Mouse (Mus musculus) adipocyte (in vitro differentiated cells): ENCODE measurements around the gene Methig1.
A peak's percentile ranks its signal among the peaks of the same experiment; 100 is the strongest.
"Not testable (repeated sequence)": the region's sequence is repeated elsewhere in the genome, so short reads cannot be mapped to it uniquely, and the experiment has no call there.

ENCODE experiments used
- DNase-seq: peaks from one replicate; pipeline ENCODE4 v3.0.0-alpha.2; 2016; ENCODE audit warnings: low spot score

Gene Methig1

DNA sequence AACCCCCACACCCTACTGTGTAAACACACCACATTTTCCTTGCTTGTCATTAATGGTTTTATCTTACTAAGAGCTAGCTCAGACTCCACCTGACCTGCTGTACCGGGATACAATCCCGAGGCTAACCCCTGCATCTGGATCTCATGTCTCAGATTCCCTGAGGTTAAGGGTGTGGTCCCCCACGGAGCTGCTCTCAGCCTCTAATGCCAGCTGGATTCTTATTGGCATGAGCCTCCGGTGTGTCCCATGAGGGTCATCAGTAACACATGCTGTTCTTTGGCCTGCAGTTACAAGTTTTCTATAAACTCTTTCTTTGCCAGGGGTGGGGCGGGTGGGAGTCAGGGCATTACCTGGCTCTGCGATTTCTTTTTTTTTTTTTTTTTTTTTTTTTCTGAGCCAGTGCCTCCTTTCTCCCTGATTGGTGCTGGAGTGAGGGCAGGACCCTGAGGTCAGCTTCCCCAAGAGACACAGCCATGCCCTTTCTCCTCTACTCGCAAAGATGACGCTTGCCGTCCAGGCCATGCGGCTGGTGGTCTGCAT, at the start of gene Methig1, which contains the start of gene Mettl7a2:
Gene Methig1 (plus strand): TSS at position 439 of the 540 bp plus-strand sequence.
Gene Mettl7a2 (plus strand): TSS at position 490 of the 540 bp plus-strand sequence.
- DNase-seq: no peak

DNA sequence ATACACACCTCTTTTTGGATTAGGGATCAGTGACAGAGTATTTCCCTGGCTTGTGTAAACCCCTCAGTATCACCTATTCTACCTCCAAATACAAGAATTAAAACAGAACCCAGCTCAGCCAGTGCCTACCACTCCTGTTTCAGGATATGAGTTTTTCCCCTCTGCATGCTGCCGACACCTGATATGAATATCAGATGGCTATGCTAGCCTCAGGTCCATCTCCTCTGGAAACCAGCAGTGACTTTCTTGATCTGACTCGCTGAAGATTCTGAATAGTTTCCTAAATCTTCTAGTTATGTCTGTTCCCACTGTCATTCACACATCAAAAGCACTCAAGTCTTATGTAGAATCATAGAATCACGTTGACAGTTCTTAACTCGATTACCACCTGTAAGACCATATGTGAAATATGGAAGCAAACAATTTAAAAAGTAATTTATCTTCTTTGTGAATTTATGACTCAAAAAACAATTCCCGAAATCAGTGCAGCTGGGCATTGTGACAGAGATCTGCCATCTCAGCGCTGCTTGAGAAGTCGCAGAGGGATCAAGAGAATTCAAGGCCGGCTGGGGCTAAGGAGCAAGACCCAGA, 49.4 kb upstream of the Methig1 start:
- DNase-seq: no peak

DNA sequence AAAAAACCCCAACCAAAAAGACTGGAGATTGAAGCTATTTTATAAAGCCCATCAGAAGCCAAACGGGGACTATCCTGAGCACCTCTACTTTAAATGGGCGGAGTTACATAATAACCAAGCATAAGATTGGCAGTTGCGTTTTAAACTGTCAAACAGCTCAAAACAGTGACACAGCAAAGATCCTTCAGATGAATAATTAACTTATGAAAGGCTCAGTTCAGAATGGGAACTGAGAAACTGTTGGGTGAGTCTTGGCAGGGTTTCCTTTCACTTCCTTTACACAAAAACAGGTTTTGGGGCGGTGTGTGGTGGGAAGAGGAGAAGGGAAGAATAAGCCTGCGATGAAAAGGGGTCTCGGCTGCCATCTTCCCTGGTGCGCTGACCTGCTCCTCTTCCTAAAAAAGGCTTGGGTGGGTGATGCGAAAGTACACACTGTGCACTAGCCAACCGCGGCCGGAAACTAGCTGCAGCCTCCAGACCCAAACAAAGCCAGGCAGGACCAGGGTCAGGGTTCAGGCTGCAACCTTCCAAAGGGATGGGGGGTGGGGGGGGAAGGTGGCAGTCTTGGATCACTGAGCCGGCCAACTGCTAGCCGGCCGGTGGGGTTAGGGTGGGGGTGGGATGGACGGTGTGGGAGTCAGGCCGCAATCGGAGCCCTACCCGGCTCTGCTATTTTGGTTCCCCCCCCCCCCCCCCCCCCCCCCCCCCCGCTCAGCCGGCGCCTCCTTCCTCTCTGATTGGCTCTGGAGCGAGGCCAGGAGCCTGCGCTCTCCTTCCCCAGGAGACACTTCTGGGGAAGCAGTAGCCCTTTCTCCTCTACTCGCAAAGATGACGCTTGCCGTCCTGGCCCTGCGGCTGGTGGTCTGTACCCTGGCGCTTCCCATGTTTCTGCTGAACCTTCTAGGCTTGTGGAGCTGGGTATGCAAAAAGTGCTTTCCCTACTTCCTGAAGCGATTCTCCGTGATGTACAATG, 48.6 kb upstream of the Methig1 start, which contains the start of gene Mettl7a1:
Gene Mettl7a1 (plus strand): TSS at position 122 of the 973 bp plus-strand sequence.
- DNase-seq: peak; percentile 87

DNA sequence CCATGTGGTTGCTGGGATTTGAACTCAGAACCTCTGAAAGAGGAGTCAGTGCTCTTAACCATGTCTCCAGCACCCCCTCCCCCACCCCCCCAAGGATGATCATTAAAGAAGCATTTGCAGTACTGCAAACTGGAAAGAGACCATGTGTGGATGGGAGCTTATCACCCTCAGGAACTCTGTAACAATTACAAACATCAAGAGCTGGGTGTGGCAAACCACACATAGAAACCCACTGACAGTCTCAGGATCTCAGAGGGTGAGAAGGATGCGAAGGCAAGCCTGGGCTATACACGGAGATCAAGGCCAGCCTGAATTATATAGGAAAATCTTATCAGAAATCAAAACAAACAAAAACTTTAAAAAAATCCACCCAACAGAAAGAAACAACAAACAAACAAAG, 46.7 kb upstream of the Methig1 start:
- DNase-seq: no peak

DNA sequence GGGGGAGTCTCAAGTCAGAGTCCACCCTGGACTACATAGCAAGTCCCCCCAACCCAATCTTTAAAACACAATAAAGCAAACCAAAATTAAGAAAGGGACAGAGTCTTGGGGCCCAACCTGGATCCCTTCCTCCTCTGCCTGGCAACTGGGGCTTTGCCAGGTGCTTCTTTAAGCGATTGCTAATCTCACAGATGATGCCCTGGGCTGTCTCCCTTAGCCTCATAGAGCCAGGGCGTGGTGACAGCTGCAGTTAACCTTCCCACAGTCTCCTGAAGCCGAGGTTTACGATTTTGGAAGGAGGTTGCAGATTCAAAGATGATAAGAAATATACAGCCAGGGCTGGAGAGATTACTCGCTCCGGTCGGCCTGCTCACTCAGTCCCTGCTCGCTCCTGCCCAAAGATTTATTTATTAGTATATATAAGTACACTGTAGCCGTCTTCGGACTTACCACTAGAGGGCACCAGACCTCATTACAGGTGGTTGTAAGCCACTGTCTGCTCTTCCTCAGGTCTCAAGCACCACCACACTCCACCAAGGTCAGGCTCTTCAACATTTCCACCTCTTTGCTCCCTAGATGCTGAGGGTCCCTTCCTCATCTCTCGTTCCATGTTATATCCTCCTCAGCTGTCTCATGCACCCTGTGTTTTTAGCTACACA, 45.4 kb upstream of the Methig1 start:
- peak; percentile 43 for DNase-seq

DNA sequence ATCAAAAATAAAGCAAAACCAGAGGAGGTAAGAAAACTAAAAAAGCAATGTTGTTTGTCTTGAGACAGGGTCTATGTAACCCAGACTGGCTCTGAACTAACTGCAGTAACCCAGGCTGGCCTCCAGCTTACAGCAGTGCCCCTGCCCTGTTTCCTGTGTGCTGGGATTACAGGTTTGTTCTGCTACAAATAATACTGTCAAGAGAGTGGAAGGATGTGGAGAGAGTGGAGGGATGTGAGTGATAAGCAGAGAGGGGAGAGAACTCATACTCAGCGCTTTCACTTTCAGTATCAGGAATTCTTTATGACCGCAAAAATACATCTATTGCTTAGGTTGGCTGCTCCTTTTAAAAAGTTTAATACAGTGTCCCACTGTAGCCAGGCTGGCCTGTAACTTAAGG, 40.6 kb upstream of the Methig1 start:
- DNase-seq: no peak

DNA sequence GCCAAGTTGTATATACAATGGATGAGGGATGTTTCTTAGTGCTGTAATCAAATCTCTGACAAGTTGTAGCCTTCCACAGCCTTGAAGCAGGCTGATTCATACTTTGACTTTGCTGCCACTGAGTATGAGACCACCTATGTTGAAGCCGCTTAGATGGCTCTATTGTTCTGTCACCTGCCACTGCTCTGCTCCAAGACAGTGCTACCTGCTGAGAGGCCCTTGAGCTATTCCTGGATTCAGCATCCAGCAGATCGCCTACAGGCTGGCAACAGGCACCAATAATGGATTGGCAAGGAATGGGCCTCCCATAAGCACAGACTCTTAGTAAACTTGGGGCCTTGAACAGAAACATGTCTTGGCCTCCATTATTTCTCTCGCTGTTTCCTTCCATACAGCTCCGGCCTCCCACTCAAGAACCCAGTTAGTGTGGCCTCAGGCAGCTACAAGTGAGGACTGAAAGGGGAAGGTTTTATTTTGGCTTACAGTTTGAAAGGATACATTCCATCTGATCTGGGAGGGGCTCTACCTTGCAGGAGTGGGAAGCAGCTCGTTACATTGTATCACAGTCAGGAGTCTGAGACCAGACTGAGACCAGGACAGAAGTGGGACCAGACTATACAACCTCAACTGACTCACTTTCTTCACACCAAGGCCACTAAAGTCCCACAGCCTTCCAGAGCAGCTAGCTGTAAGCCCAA, 38.4 kb upstream of the Methig1 start:
- no peak for DNase-seq

DNA sequence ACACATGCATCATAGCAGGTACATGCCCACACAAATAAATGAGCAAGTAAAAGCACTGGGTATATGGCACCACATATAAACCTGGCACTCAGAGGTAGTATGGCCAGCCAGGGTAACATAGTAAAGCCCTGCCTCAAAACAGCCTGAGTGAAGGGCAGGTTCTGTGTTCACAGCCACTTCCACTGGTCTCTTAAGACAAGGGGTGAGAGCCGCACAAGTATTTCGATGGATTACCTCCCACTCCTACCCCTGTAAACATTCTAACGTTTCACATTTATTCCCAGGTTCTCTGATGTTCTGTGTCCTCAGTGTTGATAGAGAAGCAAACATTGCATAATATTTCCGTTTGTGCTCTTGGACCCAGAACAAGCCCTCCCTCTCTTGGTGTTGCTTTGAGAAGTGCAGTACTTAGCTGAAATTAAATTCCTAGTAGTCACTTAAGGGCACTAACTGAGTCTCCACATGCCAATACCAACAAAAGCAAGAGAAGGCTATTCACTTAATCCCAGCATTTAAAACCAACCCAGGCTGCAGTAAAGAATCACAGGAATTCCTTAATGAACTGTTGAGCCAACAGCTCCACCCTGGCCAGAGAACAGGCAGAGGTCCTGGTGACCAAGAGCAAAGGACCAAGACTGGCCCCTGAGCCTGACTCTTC, 34.8 kb upstream of the Methig1 start:
- DNase-seq: peak; percentile 62

DNA sequence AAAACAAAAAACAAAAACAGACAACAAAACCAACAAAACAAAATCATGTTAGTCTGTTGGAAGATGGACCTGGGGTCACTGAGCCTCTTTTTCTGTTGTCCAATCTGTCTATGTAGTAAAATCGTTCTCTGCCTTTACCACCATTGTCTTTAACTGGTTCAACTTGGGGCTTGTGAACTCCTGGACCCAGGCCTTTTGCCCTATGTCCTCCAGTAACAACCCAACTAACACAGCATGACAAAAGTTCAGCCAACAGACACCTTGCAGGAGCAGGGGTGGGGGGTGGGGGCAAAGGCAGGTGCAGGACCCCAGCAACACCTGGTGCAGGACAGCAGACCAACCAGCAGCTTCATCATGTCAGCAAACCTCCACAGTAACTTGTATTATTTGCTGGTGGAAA, 33.1 kb upstream of the Methig1 start:
- DNase-seq: no peak

DNA sequence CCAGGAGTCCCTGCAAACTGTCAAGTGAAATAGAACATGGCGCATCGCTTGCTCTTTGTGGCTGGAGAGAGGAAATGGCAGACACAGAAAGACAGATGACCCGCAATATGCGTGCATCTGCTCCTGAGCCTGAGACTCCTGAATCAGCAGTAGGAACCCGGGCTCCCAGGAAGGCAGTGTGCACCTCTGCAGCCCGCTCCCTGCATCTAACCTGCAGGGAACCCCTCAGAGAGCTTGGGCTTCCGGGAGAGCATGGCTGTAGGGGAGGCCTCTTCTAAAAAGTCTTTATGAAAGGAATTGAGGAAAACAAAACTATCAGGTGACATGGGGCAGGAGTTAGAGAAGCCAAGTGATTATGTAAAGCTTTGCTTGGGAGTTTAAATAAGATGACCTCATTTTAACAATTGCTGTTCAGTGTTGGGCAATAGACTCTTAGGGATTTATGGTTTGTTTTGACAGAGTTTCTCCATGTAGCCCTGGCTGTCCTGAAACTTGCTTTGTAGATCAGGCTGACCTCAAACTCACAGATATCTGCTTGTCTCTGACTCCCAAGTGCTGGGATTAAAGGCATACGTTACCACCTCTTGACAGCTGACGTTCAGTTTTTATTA, 32.5 kb upstream of the Methig1 start:
- peak; percentile 80 for DNase-seq

DNA sequence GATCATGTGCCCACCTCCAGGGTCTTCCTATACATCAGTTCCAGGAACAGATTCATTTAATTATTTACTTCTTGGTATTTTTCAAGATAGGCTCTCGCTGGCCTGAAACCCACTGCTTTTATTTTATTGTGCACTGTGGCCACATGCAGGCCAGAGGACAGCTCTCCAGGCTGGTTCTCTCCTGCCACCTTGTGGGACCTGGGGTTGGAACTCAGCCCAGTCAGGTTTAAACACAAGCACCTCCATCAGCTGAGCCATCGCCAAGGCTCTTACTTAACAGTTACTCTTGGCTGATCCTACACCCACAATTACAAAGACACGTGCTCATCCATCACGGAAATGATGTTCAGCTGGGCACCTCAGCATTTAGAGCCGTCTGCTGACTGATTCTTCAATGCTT, 31.8 kb upstream of the Methig1 start:
- peak; percentile 36 for DNase-seq

DNA sequence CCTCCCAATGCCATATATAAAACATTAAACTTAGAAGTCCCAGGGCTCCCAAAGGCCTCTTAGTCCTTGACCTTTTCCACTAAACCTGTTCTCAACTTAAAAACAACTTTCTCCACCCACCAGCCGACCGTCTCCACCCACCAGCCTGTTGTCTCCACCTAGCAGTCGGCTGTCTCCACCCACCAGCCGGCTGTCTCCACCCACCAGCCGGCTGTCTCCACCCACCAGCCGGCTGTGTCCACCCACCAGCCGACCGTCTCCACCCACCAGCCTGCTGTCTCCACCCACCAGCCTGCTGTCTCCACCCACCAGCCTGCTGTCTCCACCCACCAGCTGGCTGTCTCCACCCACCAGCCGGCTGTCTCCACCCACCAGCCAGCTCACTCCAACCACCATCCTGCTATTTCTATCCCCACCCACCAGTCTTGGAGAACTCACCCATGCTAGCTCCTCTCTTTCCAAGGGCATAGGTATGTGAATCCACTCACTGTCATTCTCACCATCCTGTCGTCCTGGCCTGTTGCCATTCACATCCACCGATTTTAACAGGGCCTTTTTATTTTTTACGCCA, 28.8 kb upstream of the Methig1 start:
- no peak for DNase-seq

DNA sequence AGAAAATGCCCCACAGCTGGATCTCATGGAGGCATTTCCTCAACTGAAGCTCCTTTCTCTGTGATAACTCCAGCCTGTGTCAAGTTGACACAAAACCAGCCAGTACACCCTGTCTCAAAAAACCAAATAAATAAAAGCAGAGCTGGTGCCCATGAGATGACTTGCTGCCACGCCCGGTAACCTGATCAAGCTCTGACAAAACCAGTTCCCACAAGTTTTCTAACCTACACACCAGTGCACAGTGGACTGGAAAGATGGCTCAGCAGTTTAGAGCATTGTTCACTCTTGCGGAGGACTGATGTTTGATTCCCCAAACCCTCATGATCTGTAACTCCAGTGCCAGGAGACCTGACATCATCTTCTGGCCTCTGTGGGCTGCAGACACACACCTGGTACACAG, 27.7 kb upstream of the Methig1 start:
- DNase-seq: no peak

DNA sequence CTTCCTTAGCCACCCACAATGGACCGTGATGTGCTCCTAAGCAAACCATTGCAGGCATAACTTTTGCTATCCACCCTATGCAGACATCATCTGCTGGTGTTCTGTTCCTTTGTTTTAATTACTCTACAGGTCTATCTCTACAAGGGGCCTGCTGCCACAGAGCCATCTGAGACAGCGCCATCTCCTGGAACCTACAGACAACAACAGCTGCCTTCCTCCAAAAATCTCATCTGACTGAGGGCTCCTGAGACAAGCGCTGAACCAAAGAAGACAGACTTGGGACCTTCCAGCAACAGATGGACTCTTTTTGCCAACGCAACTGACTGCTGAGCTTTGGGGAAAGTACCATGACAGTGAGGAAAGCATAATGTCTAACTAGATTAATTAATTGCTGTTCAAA, 24.9 kb upstream of the Methig1 start:
- not testable (repeated sequence) for DNase-seq

DNA sequence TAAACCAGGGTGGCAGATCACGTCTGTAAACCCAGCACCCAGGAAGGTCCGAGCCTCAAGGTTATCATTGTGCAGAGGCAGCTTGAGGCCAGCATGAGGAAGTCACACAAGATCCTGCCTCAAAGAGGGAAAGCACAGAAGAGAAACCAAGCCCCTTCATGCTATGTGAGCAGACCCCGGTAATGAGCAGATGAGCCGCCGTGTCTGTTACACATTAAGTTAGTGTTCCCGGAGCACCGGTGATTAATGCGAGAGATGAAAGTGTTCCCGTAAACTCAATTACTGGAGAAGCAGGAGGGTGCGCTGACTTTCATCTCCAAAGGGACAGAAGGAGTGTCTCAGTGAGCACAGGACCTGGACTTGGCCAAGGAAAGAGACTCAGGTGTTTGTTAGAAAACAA, 23.6 kb upstream of the Methig1 start:
- not testable (repeated sequence) for DNase-seq

DNA sequence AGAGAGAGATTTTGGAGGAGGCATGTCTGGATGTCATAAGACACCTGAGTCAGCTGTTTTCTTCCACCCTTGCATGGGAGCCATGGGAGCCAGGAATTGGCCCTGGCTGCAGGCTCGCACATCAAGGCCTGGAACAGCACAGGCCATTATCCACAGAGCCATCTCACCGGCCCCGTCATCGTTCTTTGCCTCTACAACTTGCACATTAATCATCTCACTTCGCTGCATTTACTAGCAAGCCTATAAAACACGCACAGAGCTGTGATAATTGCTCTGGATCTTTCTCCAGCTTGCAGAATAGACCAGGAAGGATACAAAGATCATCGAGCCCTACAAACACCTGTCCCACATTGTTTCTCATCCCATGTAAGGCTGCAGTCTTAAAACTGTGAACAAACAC, 22.2 kb upstream of the Methig1 start:
- no peak for DNase-seq

DNA sequence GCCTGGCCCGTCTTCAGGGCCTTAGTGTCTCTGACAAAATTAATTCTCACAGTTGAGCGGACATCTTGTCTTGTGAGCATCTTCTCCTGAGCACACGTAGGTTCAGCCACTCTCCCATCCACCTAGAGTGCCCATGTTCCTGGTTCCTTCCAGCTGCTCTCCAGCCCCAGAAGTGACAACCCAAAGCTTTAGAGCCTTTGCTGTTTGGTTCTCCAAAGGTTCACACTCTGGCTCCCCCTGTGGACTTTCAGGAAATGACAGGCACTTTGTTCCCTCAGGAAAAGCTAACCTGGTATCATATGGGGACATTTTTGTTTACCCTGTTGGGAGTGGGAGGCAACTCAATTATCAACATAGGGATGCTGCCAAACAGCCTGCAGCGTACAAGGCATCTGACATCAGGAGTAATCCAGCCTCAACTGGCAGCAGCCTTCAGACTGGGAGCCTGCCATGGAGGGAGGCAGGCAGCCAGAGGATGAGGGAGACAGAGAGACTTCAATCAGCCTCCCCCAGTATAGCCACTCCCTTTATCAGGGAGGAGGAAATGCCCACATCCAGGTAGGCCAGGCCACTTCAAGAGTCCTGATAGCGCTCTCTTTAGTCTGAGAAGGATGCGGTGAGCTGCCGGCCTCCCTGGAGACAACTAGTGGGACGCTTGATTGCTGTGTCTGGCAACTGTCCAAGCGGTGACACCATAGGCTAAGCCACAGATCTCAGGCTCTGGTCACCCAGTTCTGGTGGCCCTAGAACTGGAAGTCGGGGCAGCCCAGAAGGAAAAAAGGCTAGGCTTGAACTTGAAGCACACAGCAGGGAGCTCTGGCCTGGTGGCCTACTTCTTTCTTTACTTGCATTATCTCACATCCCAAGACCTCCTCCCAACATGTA, 20.6 kb upstream of the Methig1 start:
- not testable (repeated sequence) for DNase-seq

DNA sequence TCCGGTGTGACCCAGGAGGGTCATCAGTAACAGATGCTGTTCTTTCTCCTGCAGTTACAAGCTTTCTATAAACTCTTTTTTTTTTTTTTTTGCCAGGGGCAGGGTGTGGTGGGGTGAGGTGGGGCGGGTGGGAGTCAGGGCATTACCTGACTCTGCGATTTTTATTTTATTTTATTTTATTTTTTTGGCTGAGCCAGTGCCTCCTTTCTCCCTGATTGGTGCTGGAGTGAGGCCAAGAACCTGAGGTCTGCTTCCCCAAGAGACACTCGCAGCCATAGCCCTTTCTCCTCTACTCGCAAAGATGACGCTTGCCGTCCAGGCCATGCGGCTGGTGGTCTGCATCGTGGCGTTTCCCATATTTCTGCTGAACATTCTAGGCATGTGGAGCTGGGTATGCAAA, 18.3 kb upstream of the Methig1 start, which contains the start of gene Mettl7a3:
Gene Mettl7a3 (plus strand): TSS at position 301 of the 400 bp plus-strand sequence.
- DNase-seq: no peak

DNA sequence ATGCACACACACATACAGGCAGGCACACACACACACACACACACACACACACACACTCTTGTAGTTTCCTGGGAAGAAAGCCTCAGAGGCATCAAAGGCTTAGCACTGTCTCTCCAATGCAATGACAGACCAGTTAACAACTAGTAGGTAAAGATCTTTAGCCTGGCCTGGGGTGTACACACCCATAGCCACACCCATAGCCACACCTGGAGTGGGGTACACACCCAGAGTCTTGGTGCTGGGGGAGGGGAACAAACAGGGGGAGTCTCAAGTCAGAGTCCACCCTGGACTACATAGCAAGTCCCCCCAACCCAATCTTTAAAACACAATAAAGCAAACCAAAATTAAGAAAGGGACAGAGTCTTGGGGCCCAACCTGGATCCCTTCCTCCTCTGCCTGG, 15.6 kb upstream of the Methig1 start:
- DNase-seq: not testable (repeated sequence)
